Mouse (Mus musculus) brain, embryonic 14.5 days (tissue): ENCODE results near the gene Eva1a.

ENCODE experiments used
- CTCF ChIP-seq: fragments of 200-500 bp; IDR thresholded peaks from 2 replicates; pipeline ENCODE4 v1.5.1; 2012; ENCODE audit warnings: inconsistent platforms, mild to moderate bottlenecking, moderate library complexity, borderline replicate concordance; ENCODE audit not compliant: insufficient read depth, insufficient read length; ENCODE audit errors: extremely low read depth
- POLR2A ChIP-seq: fragments of 200-500 bp; IDR thresholded peaks from 2 replicates; pipeline ENCODE4 v1.6.1; 2012; ENCODE audit warnings: mild to moderate bottlenecking, inconsistent platforms, borderline replicate concordance; ENCODE audit not compliant: poor library complexity, insufficient read depth, insufficient read length, severe bottlenecking; ENCODE audit errors: extremely low read depth

DNA sequence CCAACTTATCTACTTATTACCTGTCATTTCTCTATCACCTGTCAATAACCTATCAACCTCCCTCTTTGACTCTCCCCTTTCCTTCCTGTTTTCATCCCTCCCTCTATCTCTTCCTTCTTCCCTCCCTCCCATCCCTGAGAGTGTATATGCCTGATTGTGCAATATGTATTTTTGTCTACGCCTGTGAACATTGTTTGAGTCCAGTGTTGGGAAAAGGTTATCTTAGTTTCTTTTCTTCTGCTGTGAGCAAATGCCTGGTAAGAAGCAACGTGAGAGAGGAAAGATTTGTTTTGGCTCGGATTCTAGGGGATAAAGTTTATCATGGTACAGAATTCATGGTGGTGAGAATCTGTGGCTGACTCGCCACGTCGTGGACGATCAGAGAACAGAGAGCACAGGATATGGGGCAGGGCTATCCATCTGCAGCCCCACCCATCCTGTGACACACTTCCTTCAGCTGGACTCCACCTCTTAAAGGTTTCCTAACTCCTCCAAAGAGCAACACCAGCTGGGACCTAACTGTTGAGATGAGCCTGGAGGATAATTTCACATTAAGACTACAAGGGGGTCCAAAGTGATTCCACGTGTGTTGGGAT lies 44.6 kb downstream of the Eva1a start:
- TF ChIP-seq POLR2A (no peak), CTCF (no peak)
